Comparison of ENCODE assay signal across 8 mouse cellular contexts in genomic region chr17:45478234-45478825, GRCm38 (mm10). TPM values are rescaled to one million over a fixed set of nuclear protein-coding genes. Genes with fewer than 3 reads are reported as not detected.
DNase-seq lines count a peak whose midpoint lies in the region; TF ChIP-seq lines count a peak whose summit lies in the region.
"Had no signal": no experiment of that assay in that cellular context is flagged by ENCODE, and none has a peak within 500 bp of the region (broad histone marks: within the 10 kb centered on the region; RNA-seq: fewer than 3 reads in every experiment).

No protein-coding gene starts in this region.

- no peak for TF ChIP-seq POLR2A in cerebellum, adult 2 months (IDR thresholded peaks at IDR 0.05; ENCODE audit: borderline replicate concordance, insufficient read depth, low read length)

- H3K27me3 ChIP-seq in cerebellum, adult 2 months (ENCODE audit: control insufficient read depth, insufficient read depth, low read length), result no peaks in the 10 kb centered on the region
- H3K27me3 ChIP-seq in midbrain, embryonic 10.5 days (ENCODE audit: low read depth, poor library complexity, severe bottlenecking), result peaks cover 52% of the 10 kb centered on the region

- no peaks in the 10 kb centered on the region for H3K4me1 ChIP-seq in cerebellum, adult 2 months (ENCODE audit: control insufficient read depth, insufficient read depth, low read length)
- H3K4me1 ChIP-seq in midbrain, embryonic 10.5 days, result peaks cover 20% of the 10 kb centered on the region

- no peak overlapping the region for H3K27ac ChIP-seq in cerebellum, adult 2 months (ENCODE audit: insufficient read depth, low read length)
- H3K27ac ChIP-seq in midbrain, embryonic 10.5 days (replicated peaks), result no peak overlapping the region
- H3K27ac ChIP-seq: neural tube, embryonic 12.5 days had no signal

- H3K4me3 ChIP-seq in cerebellum, adult 2 months (replicated peaks; ENCODE audit: insufficient read depth, low read depth, low read length), result no peak overlapping the region
- no peak overlapping the region for H3K4me3 ChIP-seq in midbrain, embryonic 10.5 days
- H3K4me3 ChIP-seq: neural tube, embryonic 12.5 days had no signal

- WGBS in cerebellum, adult 2 months, result 12% methylated on average over 12 of the region's 12 CpGs
- 21% methylated on average over 12 of the region's 12 CpGs for WGBS in midbrain, embryonic 10.5 days

- peak; percentile 97 for TF ChIP-seq CTCF in cerebellum, adult 2 months (IDR thresholded peaks at IDR 0.05; ENCODE audit: borderline replicate concordance, insufficient read depth, low read depth, low read length)

- intact Hi-C loops in left cerebral cortex, postnatal 10 days (cut with DNase I), result loop anchor here (2.0 kb wide), 1 partner anchor 74 kb away; no protein-coding TSS in a partner anchor

- peak; percentile 81 for DNase-seq in T-cell, adult 2 months (ENCODE audit: low spot score)
- peak; percentile 82 to 92 for DNase-seq in cerebellum, adult 2 months
- DNase-seq in frontal cortex, postnatal 14 days (ENCODE audit: low spot score in 2 of 2), result peak; percentile 62 to 87
- DNase-seq in hindlimb bud, embryonic 11.5 days (ENCODE audit: extremely low spot score, low read depth, low spot score), result peak; percentile 46
- DNase-seq in left cerebral cortex, postnatal 10 days (ENCODE audit: extremely low spot score in 1 of 2, low spot score in 2 of 2), result peak; percentile 70 to 80
- DNase-seq in midbrain, embryonic 10.5 days (ENCODE audit: low spot score), result peak; percentile 85
- DNase-seq in spleen, adult 12 weeks (ENCODE audit: low spot score), result peak; percentile 70

- no peaks in the 10 kb centered on the region for H3K36me3 ChIP-seq in midbrain, embryonic 10.5 days
- H3K36me3 ChIP-seq: neural tube, embryonic 12.5 days had no signal

- H3K9me3 ChIP-seq in midbrain, embryonic 10.5 days (replicated peaks), result peaks cover 13% of the 10 kb centered on the region; the same call in 1 of the 2 replicates
- H3K9me3 ChIP-seq: neural tube, embryonic 12.5 days had no signal

RNA-seq across cellular contexts. Expression of gene Spats1, which starts 3.1 kb away (rescaled TPM):
- 2.6 TPM in 2 replicates for polyA plus RNA-seq in cerebellum, adult 2 months (2012; rRNA removed)
- 1 to 10 TPM; 4.9 to 5.0 TPM for total RNA-seq in left cerebral cortex, postnatal 10 days (2021)
- 0.42 and 0.71 TPM in 2 replicates for polyA plus RNA-seq in midbrain, embryonic 10.5 days (2016; fragmentation: Nextera tagmentation; extraction: Ambion mirVana)

RNA-seq across cellular contexts. Expression of gene Aars2, which starts 28.3 kb away (rescaled TPM):
- 43.9 and 44.3 TPM in 2 replicates for polyA plus RNA-seq in cerebellum, adult 2 months (2012; rRNA removed)
- 10 to 100 TPM; 21.2 to 23.4 TPM for total RNA-seq in left cerebral cortex, postnatal 10 days (2021)
- polyA plus RNA-seq in midbrain, embryonic 10.5 days (2016; fragmentation: Nextera tagmentation; extraction: Ambion mirVana), result 33.9 and 35.7 TPM in 2 replicates

RNA-seq across cellular contexts. Expression of gene Cdc5l, which starts 44.8 kb away (rescaled TPM):
- polyA plus RNA-seq in cerebellum, adult 2 months (2012; rRNA removed), result 37.7 and 38.1 TPM in 2 replicates
- 10 to 100 TPM; 47.3 to 48.0 TPM for total RNA-seq in left cerebral cortex, postnatal 10 days (2021)
- 67.9 and 68.3 TPM in 2 replicates for polyA plus RNA-seq in midbrain, embryonic 10.5 days (2016; fragmentation: Nextera tagmentation; extraction: Ambion mirVana)

RNA-seq across cellular contexts. Expression of gene Tcte1, which starts 44.9 kb away (rescaled TPM):
- 0.61 and 0.74 TPM in 2 replicates for polyA plus RNA-seq in cerebellum, adult 2 months (2012; rRNA removed)
- total RNA-seq in left cerebral cortex, postnatal 10 days (2021), result 1 to 10 TPM in 1 of 2 experiments, under 1 TPM in 1; 0.45 to 1.0 TPM
- 1.4 and 1.7 TPM in 2 replicates for polyA plus RNA-seq in midbrain, embryonic 10.5 days (2016; fragmentation: Nextera tagmentation; extraction: Ambion mirVana)
